Mouse (Mus musculus) neural tube, embryonic 11.5 days (tissue): ENCODE results near the gene Pcbp4. TPM values are rescaled to one million over a fixed set of nuclear protein-coding genes. Genes with fewer than 3 reads are reported as not detected.

Source experiments
- ATAC-seq: fragments of 200-750 bp; cut with Nextera tagmentation; 2 replicates; pipeline ENCODE4 v1.8.0; 2017; ENCODE audit warnings: moderate number of reproducible peaks, mild to moderate bottlenecking, moderate TSS enrichment, moderate library complexity; ENCODE audit not compliant: insufficient read depth, low FRiP score, low TSS enrichment
- DNase-seq: peaks from one replicate; pipeline ENCODE4 v3.0.0-alpha.2; 2015; ENCODE audit warnings: low spot score
- H3K27ac ChIP-seq: fragments of 300-500 bp; sonication (generic); 2 replicates; pipeline ENCODE4 v1.5.1; 2014; ENCODE audit warnings: low read depth, mild to moderate bottlenecking, low read length
- H3K27me3 ChIP-seq: fragments of 300-500 bp; sonication (generic); 2 replicates; pipeline ENCODE4 v1.6.1; 2014; ENCODE audit warnings: mild to moderate bottlenecking, low read length, mixed read lengths; ENCODE audit not compliant: control insufficient read depth, insufficient read depth
- H3K36me3 ChIP-seq: fragments of 300-500 bp; sonication (generic); 2 replicates; pipeline ENCODE4 v1.6.1; 2014; ENCODE audit warnings: mild to moderate bottlenecking, low read length, moderate library complexity, mixed read lengths; ENCODE audit not compliant: control insufficient read depth, insufficient read depth
- H3K4me1 ChIP-seq: fragments of 300-500 bp; sonication (generic); 2 replicates; pipeline ENCODE4 v1.6.1; 2014; ENCODE audit warnings: low read length, mixed read lengths; ENCODE audit not compliant: control insufficient read depth, insufficient read depth
- H3K4me2 ChIP-seq: fragments of 300-500 bp; sonication (generic); 2 replicates; pipeline ENCODE4 v1.6.1; 2014; ENCODE audit warnings: low read depth, mild to moderate bottlenecking, moderate library complexity
- H3K4me3 ChIP-seq: fragments of 300-500 bp; sonication (generic); 2 replicates; pipeline ENCODE4 v1.5.1; 2014; ENCODE audit warnings: low read depth, low read length
- H3K9ac ChIP-seq: fragments of 300-500 bp; sonication (generic); 2 replicates; pipeline ENCODE4 v1.6.1; 2014; ENCODE audit warnings: mild to moderate bottlenecking, low read length
- H3K9me3 ChIP-seq: fragments of 300-500 bp; sonication (generic); 2 replicates; pipeline ENCODE4 v1.6.1; 2016; ENCODE audit warnings: low read length; ENCODE audit not compliant: control insufficient read depth
- WGBS: fragments of 180-500 bp; shearing (Covaris S2); extraction: QIAGEN DNeasy Blood & Tissue Kit; methylation state at CpG from one replicate; pipeline ENCODE4 v1.1.7; 2014; 5-methylcytosine and 5-hydroxymethylcytosine counted together
- polyA plus RNA-seq: library from polyadenylated mRNA; unstranded; fragments of >200 nt; fragmentation: Nextera tagmentation; extraction: Ambion mirVana; gene quantifications from 2 replicates; pipeline ENCODE4 v1.2.1, GENCODE M21; 2014

The Pcbp4 gene
- polyA plus RNA-seq, 1 experiment from 2014 or later = 278 TPM

GRCm38 (mm10) chr9:106430015-106430264, 23.2 kb upstream of the Pcbp4 start:
- Histone ChIP-seq H3K27ac (peak overlapping the region; percentile 78; the same call in 1 of the 2 replicates), H3K27me3 (no peaks in the 10 kb centered on the region), H3K4me3 (peak overlapping the region; percentile 79), H3K9ac (peak overlapping the region; percentile 98), H3K9me3 (no peaks in the 10 kb centered on the region), H3K4me2 (peak overlapping the region; percentile 79), H3K4me1 (peaks cover 7% of the 10 kb centered on the region), H3K36me3 (peaks cover 11% of the 10 kb centered on the region)
- ATAC-seq (no peak), DNase-seq (no peak)
- 2% methylated on average over 4 of the region's 4 CpGs for WGBS

- DNase-seq (no peak), ATAC-seq (no peak)
- Histone ChIP-seq H3K4me1 (peaks cover 14% of the 10 kb centered on the region), H3K4me2 (no peak overlapping the region), H3K27ac (no peak overlapping the region), H3K27me3 (no peaks in the 10 kb centered on the region), H3K4me3 (no peak overlapping the region), H3K9ac (no peak overlapping the region), H3K36me3 (peaks cover 11% of the 10 kb centered on the region), H3K9me3 (no peaks in the 10 kb centered on the region)
- 66% methylated on average over 5 of the region's 7 CpGs for WGBS
Measured at GRCm38 (mm10) chr9:106433389-106433788, 19.7 kb upstream of the Pcbp4 start.

GRCm38 (mm10) chr9:106436566-106436965, 16.5 kb upstream of the Pcbp4 start:
- WGBS = 85% methylated on average over 9 of the region's 9 CpGs
- no peaks in the 10 kb centered on the region for H3K9me3 ChIP-seq
- no peak overlapping the region for H3K9ac ChIP-seq
- peaks cover 7% of the 10 kb centered on the region; the same call in 1 of the 2 replicates for H3K4me1 ChIP-seq
- no peak overlapping the region for H3K4me2 ChIP-seq
- no peak overlapping the region for H3K4me3 ChIP-seq
- peaks cover 8% of the 10 kb centered on the region for H3K36me3 ChIP-seq
- DNase-seq (no peak), ATAC-seq (no peak)
- no peak overlapping the region for H3K27ac ChIP-seq
- H3K27me3 ChIP-seq = no peaks in the 10 kb centered on the region

- no peak for ATAC-seq
- H3K9ac ChIP-seq = no peak overlapping the region
- DNase-seq = no peak
- no peaks in the 10 kb centered on the region; the same call in 1 of the 2 replicates for H3K36me3 ChIP-seq
- H3K27me3 ChIP-seq = no peaks in the 10 kb centered on the region
- 83% methylated on average over 5 of the region's 5 CpGs for WGBS
- H3K4me3 ChIP-seq = no peak overlapping the region
- H3K4me1 ChIP-seq = peaks cover 7% of the 10 kb centered on the region
- H3K4me2 ChIP-seq = no peak overlapping the region
- H3K27ac ChIP-seq = no peak overlapping the region
- H3K9me3 ChIP-seq = no peaks in the 10 kb centered on the region
Measured at GRCm38 (mm10) chr9:106442680-106443079, 10.4 kb upstream of the Pcbp4 start.

GRCm38 (mm10) chr9:106444836-106445235, 8.3 kb upstream of the Pcbp4 start:
- Histone ChIP-seq H3K9me3 (no peaks in the 10 kb centered on the region), H3K4me2 (no peak overlapping the region), H3K4me1 (peaks cover 16% of the 10 kb centered on the region), H3K27ac (no peak overlapping the region), H3K27me3 (no peaks in the 10 kb centered on the region), H3K4me3 (no peak overlapping the region), H3K9ac (no peak overlapping the region), H3K36me3 (no peaks in the 10 kb centered on the region; the same call in 1 of the 2 replicates)
- ATAC-seq (no peak), DNase-seq (no peak)
- 81% methylated on average over 4 of the region's 4 CpGs for WGBS

- Histone ChIP-seq H3K27ac (no peak within 1 kb of the TSS), H3K4me1 (peaks cover 32% of the 10 kb centered on the region), H3K4me3 (peak within 1 kb of the TSS; percentile 39), H3K9ac (peak within 1 kb of the TSS; percentile 65), H3K36me3 (no peaks in the 10 kb centered on the region; the same call in 1 of the 2 replicates), H3K9me3 (no peaks in the 10 kb centered on the region), H3K27me3 (no peaks in the 10 kb centered on the region), H3K4me2 (peak within 1 kb of the TSS; percentile 79)
- 0% methylated on average over 24 of the region's 24 CpGs for WGBS
- DNase-seq (peak; percentile 92), ATAC-seq (peak; percentile 80)
Measured at GRCm38 (mm10) chr9:106447348-106447747, 5.7 kb upstream of the Pcbp4 start, which contains the start of the genes Abhd14b and Abhd14a. TSS of gene Abhd14b (plus strand) at chr9:106447459. TSS of gene Abhd14a (minus strand) at chr9:106447678.

GRCm38 (mm10) chr9:106447951-106448350, 5.1 kb upstream of the Pcbp4 start:
- Histone ChIP-seq H3K4me1 (peaks cover 38% of the 10 kb centered on the region), H3K9me3 (no peaks in the 10 kb centered on the region), H3K9ac (no peak overlapping the region; the same call in 1 of the 2 replicates), H3K27ac (no peak overlapping the region), H3K4me2 (peak overlapping the region; percentile 79), H3K27me3 (no peaks in the 10 kb centered on the region), H3K4me3 (peak overlapping the region; percentile 39; the same call in 1 of the 2 replicates), H3K36me3 (no peaks in the 10 kb centered on the region; the same call in 1 of the 2 replicates)
- DNase-seq (no peak), ATAC-seq (peak; percentile 13; the same call in 1 of the 2 replicates)
- WGBS = 40% methylated on average over 9 of the region's 9 CpGs

- H3K27ac ChIP-seq = no peak overlapping the region
- peak overlapping the region; percentile 36 for H3K4me3 ChIP-seq
- 2% methylated on average over 23 of the region's 23 CpGs for WGBS
- H3K27me3 ChIP-seq = no peaks in the 10 kb centered on the region
- peaks cover 41% of the 10 kb centered on the region for H3K4me1 ChIP-seq
- H3K4me2 ChIP-seq = peak overlapping the region; percentile 69
- H3K9ac ChIP-seq = peak overlapping the region; percentile 60
- no peaks in the 10 kb centered on the region; the same call in 1 of the 2 replicates for H3K36me3 ChIP-seq
- H3K9me3 ChIP-seq = no peaks in the 10 kb centered on the region
- DNase-seq (peak; percentile 76), ATAC-seq (no peak)
Measured at GRCm38 (mm10) chr9:106448498-106449031, 4.5 kb upstream of the Pcbp4 start.

- Histone ChIP-seq H3K4me2 (no peak overlapping the region), H3K4me1 (peaks cover 41% of the 10 kb centered on the region), H3K4me3 (no peak overlapping the region), H3K9me3 (no peaks in the 10 kb centered on the region), H3K27ac (no peak overlapping the region), H3K9ac (no peak overlapping the region), H3K27me3 (no peaks in the 10 kb centered on the region), H3K36me3 (no peaks in the 10 kb centered on the region; the same call in 1 of the 2 replicates)
- no peak for ATAC-seq
- no peak for DNase-seq
- 94% methylated on average over 8 of the region's 8 CpGs for WGBS
Measured at GRCm38 (mm10) chr9:106449947-106450346, 3.1 kb upstream of the Pcbp4 start.
